Mouse (Mus musculus) urinary bladder, adult 2 months (tissue): ENCODE measurements around the gene A730049H05Rik. TPM values are rescaled to one million over a fixed set of nuclear protein-coding genes. Genes with fewer than 3 reads are reported as not detected.

Experiments used
- DNase-seq: peaks from one replicate; pipeline ENCODE4 v3.0.0; 2022; ENCODE audit warnings: low spot score
- polyA plus RNA-seq: library from polyadenylated mRNA; depleted of rRNA; stranded (reverse); fragments of >200 nt; gene quantifications from 2 replicates; pipeline ENCODE4 v1.2.3, GENCODE M21; 2012; rRNA removed

A730049H05Rik gene
- polyA plus RNA-seq, 1 experiment: not detected

DNA sequence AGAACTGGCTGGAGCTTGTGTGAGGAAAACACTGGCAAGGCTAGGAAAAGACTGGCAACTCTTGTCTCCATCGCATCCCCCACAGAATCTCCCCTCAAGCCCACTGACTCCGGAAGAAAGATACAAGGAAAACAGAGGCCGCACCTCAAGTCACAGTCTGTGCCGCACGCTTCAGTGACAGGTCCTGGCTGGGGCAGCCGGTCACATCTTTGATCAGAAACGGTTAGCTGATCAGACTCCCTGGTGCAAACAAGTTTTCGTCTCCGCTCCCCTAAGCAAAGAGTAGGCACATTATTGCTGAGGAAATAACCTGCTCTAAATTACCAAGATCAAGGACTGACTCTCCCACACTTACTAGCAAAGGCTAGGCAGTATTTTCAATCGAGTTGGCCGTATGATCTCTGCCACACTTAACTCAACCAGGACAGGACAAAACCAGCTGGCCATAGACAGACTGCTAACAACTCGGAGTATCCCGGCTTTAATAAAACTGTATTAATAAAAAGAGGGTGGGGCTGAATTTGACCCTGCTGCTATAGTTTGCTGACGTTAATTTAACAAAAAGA, 63.5 kb downstream of the A730049H05Rik start:
- DNase-seq: no peak

DNA sequence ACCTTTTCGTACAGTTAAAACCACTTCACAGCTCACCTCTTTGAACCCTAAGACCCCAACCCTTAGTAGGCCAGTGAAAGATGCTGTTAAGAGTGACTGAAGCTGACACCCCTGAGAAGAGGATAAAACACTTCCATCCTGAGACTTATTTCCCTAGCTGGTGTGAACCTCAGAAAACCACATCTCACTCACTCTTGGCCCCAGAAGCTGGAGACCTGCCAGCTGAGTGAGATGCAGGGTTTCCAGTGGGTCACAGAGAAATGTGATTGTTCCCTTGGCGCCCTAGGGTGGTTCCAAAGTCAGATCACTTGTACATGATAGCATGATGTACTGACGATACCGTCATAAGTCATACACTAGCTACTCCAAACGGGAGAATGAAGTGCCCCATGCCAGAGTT, 66.2 kb downstream of the A730049H05Rik start:
- DNase-seq: no peak

DNA sequence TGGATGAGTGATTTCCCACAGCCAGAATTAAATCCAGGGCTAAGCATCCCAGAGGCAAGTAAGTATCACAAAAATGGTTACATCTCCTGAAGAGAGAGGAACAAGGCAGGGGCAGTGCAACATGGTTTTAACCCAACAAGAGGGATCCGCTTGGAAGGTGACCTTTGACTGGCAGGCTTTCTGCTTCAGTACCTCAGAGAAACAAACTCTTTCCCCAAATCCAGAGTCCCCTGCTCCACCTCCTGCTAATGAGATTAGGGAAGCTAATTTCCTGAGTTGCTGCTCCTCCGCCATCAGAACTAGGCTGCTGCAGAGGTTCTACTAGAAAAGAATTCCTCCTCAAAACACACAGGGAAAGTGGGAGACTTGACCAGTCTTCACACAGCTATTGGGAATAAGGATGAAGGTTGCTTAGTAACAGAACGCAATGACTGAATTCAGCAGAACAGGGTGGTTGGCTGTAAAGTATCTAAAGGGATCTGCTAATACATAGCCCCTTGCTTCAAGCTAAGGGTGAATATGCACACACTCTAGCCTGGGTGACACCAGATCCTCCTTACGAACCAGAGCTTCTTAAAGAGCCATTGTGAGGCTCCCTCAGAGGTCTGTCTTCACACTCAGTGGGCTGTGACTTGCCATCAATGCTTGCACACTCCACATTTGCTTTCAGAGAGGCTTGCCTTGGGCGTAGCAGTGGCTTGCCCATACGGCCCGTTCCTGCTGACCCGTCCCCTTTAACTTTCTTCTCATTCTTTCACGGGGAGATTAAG, 67.0 kb downstream of the A730049H05Rik start:
- DNase-seq: no peak

DNA sequence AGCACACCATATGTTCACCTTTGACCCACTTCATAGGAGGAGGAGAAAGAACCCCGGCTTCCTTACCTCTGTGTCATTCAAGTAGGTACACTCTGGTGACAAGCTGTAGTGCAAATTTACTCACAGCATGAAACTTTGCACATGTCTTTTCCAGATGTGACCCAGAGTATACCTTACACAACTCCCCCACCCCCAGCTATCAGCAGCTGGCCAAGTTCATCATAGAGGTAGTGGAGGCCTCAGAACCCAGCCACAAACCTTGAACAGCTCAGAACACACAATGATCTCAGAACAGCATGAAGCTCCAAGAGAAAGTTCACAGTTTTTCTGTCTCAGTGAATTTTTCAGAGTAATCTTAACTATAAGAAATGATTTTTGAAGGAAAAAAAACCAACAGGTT, 75.3 kb downstream of the A730049H05Rik start:
- DNase-seq: no peak

Other genes with a start within 250 kb of the A730049H05Rik start
- gene Prickle2, start 110.3 kb upstream of the A730049H05Rik start, polyA plus RNA-seq: 13.6 and 18.0 TPM in 2 replicates
- 0.36 and 0.47 TPM in 2 replicates for gene Gm15737, start 52.9 kb downstream of the A730049H05Rik start, polyA plus RNA-seq
- 8.9 and 10.5 TPM in 2 replicates for gene Adamts9, start 127.0 kb downstream of the A730049H05Rik start, polyA plus RNA-seq